Mouse (Mus musculus) cerebellum, adult 8-10 months (tissue): ENCODE measurements around the gene Agtrap.
A peak's percentile ranks its signal among the peaks of the same experiment; 100 is the strongest.

Experiments used
- DNase-seq: peaks from one replicate; pipeline ENCODE4 v3.0.0; 2022

Agtrap gene

GRCm38 (mm10) chr4:148044113-148044512 lies 43.7 kb downstream of the Agtrap start:
- DNase-seq: no peak

DNA sequence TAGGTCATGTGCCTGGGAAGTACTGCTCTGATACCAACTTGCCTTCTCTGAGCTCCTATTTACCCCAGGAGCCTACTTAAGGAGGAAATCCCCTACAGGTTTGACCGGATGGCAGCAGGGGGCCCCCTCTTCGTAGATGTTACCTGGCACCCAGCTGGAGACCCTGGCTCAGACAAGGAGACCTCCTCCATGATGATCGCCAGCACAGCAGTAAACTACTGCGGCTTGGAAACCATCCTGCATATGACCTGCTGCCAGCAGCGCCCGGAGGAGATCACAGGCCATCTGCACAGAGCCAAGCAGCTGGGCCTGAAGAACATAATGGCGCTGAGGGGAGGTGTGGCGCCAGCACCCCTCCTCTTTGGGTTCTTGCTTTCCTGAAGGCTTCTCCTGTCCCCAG lies 44.5 kb downstream of the Agtrap start:
- DNase-seq: peak; percentile 44

DNA sequence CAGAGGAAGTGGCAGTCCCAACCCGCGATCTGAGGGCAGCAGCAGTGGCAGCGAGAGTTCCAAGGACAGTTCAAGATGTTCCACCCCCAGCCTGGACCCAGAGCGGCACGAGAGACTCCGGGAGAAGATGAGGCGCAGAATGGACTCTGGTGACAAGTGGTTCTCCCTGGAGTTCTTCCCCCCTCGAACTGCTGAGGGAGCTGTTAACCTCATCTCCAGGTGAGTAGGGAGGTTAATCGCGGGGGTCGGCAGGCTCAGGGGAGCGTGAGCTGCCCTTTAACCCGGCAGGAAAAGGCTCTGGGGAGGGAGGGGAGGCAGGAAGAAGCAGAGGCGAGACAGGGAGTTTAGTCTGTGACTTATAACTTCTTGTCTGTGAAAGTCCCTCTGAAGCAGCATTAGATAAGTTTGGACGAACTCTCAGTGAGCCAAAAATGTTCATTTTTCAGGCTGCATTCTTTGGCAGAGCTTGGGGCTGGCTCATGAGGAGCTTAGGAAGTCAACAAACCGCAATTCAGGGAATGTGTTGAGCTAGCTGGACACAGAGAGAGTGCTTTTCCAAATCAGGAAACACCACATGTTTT lies 46.1 kb downstream of the Agtrap start:
- no peak for DNase-seq

GRCm38 (mm10) chr4:148040933-148041610 lies 46.8 kb downstream of the Agtrap start:
- DNase-seq: peak; percentile 59

DNA sequence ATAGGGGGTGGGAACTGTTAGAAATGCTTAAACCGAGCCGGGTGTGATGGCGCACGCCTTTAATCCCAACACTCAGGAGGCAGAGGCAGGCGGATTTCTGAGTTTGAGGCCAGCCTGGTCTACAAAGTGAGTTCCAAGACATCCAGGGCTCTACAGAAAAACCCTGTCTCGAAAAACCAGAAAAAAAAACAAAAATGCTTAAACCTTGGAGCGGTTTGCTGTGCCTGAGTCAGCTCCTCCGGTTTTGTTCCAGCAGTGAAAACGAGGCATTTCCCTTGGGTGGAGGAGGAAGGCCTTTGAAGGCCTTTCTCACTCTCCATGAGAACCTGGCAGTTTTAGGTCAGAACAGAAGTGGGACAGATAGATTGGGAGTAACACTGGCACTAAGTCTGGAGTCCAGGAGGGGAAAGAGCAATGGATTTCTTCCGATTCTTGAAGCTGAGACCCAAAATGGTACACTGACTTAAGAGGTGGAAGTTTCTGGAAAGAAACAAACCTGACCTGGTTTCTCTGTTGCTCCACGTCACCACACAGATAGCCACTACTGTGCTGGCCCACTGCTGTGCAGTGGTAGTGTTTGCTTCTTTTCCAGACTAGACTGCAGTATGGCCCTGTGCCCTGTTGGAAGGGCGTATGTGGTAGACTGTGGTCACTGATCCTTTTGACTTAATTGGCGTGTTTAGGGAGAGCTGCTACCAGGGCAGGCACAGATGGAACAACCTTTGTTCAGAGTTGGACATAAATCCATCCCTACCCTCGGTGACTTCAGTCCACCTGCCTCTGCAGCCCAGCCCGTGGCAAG lies 47.6 kb downstream of the Agtrap start:
- no peak for DNase-seq

DNA sequence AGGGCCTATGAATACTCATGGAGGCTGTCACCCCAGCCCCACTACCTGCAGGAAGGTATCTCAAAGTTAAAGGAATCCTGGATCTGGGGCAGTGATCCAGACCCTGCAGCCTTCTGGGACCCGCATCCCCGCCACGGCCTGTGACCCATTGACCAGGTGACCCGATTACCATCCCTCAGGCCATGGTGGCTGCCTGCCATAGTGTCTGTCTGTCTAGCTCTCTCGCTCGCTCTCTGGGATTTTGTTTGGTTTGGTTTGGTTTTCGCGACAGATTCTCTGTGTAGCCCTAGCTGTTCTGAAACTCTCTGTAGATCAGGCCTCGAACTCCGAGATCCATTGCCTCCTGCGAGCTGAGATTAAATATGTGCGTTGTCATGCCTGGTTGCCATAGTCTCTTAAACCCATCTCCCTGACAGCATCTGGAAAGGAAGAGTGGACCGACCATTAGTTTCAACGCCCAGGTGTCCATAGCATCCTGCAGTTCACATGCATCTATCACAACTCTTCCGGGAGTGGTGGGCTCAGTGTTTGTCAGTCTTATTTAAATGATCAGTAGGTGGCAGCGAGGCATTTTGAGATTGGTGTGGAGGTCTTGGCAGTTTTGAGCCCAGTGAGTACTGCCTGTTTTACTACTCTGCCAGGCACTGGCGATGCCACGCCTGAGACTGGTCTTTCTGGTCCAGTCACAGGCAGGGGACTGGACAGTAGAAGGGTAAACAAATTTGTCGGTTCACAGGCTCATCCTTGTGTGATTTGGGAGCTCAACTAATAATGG lies 48.4 kb downstream of the Agtrap start:
- no peak for DNase-seq

DNA sequence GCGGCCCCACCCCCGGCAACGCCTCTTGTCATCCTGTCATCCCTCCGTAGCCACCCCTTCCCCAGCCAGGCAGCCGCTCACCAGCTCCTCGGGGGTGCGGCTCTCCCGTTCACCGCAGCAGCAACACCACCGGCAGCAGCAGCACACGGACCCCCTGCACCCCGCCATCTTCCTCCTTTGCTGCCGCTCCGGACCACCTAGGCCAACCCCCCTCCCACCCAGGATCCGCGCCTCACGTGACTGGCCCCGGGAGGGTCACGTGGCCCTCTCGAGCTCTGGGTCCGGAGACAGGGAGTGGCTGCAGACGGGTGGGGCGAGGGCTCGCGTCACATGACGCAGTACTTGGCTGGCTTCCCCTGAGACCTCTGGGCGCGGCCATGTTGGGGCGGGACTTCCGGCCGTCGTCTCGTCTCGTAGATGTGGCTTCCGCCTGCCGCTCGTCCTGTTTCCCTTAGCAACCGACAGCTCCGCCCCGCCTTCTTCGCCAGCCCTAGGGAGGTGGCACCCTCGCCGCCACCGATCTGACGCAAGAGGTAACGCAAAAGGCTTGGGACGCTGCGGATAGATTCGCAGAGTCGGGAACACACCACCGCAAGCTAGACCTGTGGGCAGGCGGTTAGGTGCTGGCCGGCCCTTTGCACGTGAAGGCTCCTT lies 49.1 kb downstream of the Agtrap start, which contains the start of the genes Clcn6 and Mthfr:
Gene Clcn6 (minus strand): TSS at position 222 of the 654 bp plus-strand sequence.
Gene Mthfr (plus strand): TSS at position 478 of the 654 bp plus-strand sequence.
- DNase-seq: peak; percentile 99

GRCm38 (mm10) chr4:148038079-148038599 lies 49.7 kb downstream of the Agtrap start:
- DNase-seq: no peak

DNA sequence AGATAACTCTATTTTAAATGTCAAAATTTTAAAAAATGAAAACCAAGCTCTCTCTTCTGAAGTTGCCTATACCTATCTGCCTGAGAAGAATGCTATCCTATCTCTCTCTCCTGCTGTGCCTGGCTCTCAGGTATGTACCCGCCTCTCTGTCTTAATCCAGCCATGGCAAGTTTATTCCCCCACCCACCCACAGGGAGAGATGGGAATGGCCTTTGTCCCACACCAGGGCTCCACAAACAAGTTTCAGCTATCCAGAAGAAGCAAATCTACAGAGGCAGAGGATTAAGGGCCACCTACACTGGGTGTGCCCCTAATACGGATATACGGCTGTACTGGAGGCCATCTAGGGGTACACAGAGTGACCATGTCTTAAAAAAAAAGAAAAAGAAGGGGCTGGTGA lies 52.4 kb downstream of the Agtrap start:
- DNase-seq: no peak

- no peak for DNase-seq
These were observed 53.9 kb downstream of the Agtrap start for GRCm38 (mm10) chr4:148033858-148034410.

- DNase-seq: no peak
These were observed 57.3 kb downstream of the Agtrap start for GRCm38 (mm10) chr4:148030506-148030905.

DNA sequence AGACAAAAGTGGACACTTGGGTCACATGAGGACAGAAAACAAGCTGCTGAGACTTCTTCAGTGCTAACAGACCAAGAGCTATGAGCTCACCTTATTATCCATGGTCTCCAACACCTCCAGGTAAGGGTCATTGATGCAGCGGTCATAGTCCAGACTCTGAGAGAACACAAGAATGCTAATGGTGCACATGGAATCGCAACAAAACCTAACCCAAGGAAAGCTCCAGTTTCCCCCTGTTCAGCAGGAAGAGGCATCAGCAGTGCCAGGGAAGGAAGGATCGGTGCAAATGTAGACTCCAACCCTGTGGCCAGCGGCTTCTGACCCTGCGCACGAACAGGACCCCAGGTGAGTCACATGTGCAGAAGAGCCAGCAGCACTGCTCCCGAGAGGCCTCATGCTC lies 58.5 kb downstream of the Agtrap start:
- DNase-seq: no peak
